Mouse (Mus musculus) 416B (cell line): ENCODE measurements around the gene Mybphl.

ENCODE experiments used
- DNase-seq: peaks from one replicate; pipeline ENCODE4 v3.0.0; 2011; ENCODE audit warnings: low read depth

Gene Mybphl

GRCm38 (mm10) chr3:108364270-108364995 is at the start of gene Mybphl:
TSS of gene Mybphl (plus strand) at chr3:108364911.
- no peak for DNase-seq

- DNase-seq = no peak
Measured at GRCm38 (mm10) chr3:108318517-108318916, 46.2 kb upstream of the Mybphl start.

GRCm38 (mm10) chr3:108321671-108322070 is 43.0 kb upstream of the Mybphl start:
- no peak for DNase-seq

GRCm38 (mm10) chr3:108322136-108322535 is 42.6 kb upstream of the Mybphl start:
- DNase-seq = peak; percentile 14

GRCm38 (mm10) chr3:108322962-108323361 is 41.7 kb upstream of the Mybphl start:
- peak; percentile 52 for DNase-seq

GRCm38 (mm10) chr3:108324837-108325236 is 39.9 kb upstream of the Mybphl start:
- no peak for DNase-seq

- no peak for DNase-seq
Measured at GRCm38 (mm10) chr3:108325521-108325920, 39.2 kb upstream of the Mybphl start.

GRCm38 (mm10) chr3:108327275-108327674 is 37.4 kb upstream of the Mybphl start:
- DNase-seq = no peak

- DNase-seq = no peak
Measured at GRCm38 (mm10) chr3:108327916-108328315, 36.8 kb upstream of the Mybphl start.

- DNase-seq = no peak
Measured at GRCm38 (mm10) chr3:108328441-108328841, 36.3 kb upstream of the Mybphl start.

- no peak for DNase-seq
Measured at GRCm38 (mm10) chr3:108330812-108331211, 33.9 kb upstream of the Mybphl start.

- DNase-seq = no peak
Measured at GRCm38 (mm10) chr3:108336878-108337277, 27.8 kb upstream of the Mybphl start.

GRCm38 (mm10) chr3:108341040-108341439 is 23.7 kb upstream of the Mybphl start:
- no peak for DNase-seq

- no peak for DNase-seq
Measured at GRCm38 (mm10) chr3:108342185-108342584, 22.5 kb upstream of the Mybphl start.

GRCm38 (mm10) chr3:108345855-108346254 is 18.9 kb upstream of the Mybphl start:
- DNase-seq = peak; percentile 81

- DNase-seq = no peak
Measured at GRCm38 (mm10) chr3:108348376-108348775, 16.3 kb upstream of the Mybphl start.

GRCm38 (mm10) chr3:108355245-108355644 is 9.5 kb upstream of the Mybphl start:
- DNase-seq = no peak

GRCm38 (mm10) chr3:108357051-108357450 is 7.7 kb upstream of the Mybphl start:
- DNase-seq = no peak

GRCm38 (mm10) chr3:108358445-108358844 is 6.3 kb upstream of the Mybphl start:
- DNase-seq = no peak

- no peak for DNase-seq
Measured at GRCm38 (mm10) chr3:108360894-108361293, 3.8 kb upstream of the Mybphl start.

GRCm38 (mm10) chr3:108363626-108364025 is 1.1 kb upstream of the Mybphl start:
- no peak for DNase-seq

- no peak for DNase-seq
Measured at GRCm38 (mm10) chr3:108367173-108367572, 2.5 kb downstream of the Mybphl start.

- DNase-seq = no peak
Measured at GRCm38 (mm10) chr3:108367828-108368227, 3.1 kb downstream of the Mybphl start.

GRCm38 (mm10) chr3:108368721-108369120 is 4.0 kb downstream of the Mybphl start:
- no peak for DNase-seq
